Mouse (Mus musculus) E14TG2a.4 (cell line): ENCODE measurements around the gene Gstm5.

Source experiments
- CTCF ChIP-seq: conservative IDR thresholded peaks from 2 replicates; pipeline ENCODE4 v1.5.1; 2014; ENCODE audit warnings: low read length
- NANOG ChIP-seq: IDR thresholded peaks from 2 replicates; pipeline ENCODE4 v1.6.1; 2014; ENCODE audit warnings: borderline replicate concordance, low read length, mixed read lengths
- POU5F1 ChIP-seq: IDR thresholded peaks from 2 replicates; pipeline ENCODE4 v1.6.1; 2014; ENCODE audit warnings: low read length, borderline replicate concordance

DNA sequence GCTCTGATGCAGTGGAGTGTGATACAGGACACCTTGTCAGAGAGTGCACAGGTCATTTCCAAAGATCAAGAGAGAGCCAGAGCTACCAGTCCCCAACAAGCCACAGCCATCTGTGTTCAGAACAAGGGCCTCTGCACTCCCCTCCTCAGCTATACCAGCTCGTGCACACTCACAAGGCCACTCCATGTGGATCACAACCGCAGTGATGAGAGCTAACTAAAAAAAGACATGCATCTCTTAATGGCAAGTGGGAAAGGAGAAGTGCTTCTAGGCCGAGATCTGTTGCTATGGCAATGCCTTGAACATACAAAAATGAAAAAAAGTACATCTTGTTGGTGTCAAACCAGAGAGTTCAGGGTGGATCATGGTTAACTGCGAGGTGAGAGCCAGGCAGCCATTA, 44.2 kb downstream of the Gstm5 start:
- no peak for TF ChIP-seq CTCF
- no peak for TF ChIP-seq POU5F1
- TF ChIP-seq NANOG = no peak
